Mouse (Mus musculus) spleen, postnatal 10 days (tissue): ENCODE measurements around the gene Fmnl2.

Experiments used
- DNase-seq, 2 experiments: peaks; one replicate each; pipeline ENCODE4 v3.0.0; 2021 to 2022; ENCODE audit warnings: low spot score in 2 of 2

Gene Fmnl2

DNA sequence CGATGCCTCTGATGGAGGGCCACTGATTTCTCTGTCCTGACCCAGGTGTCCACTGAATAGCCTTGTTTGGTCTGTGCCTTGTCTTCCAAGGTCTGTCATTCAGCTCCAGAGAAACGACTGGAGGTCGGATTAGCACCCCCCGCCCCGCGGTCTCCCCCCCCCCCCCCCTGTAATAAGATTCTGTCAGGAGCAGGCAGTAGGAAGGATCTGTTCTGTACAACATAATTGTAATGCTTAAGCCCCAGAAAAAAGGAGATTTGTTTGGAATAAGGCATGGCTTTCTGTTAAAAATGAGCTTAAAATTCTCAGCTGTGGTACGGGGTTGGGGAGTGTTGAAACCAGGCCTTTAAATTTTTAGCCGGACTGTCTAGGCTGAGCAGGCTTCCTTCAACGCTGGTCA, 181.1 kb downstream of the Fmnl2 start:
- no peak for DNase-seq

- DNase-seq = no peak
Measured at GRCm38 (mm10) chr2:53047031-53047430, 189.4 kb downstream of the Fmnl2 start.

- no peak for DNase-seq
Measured at GRCm38 (mm10) chr2:53047749-53048387, 190.2 kb downstream of the Fmnl2 start.

GRCm38 (mm10) chr2:53050376-53050775, 192.7 kb downstream of the Fmnl2 start:
- DNase-seq = no peak

DNA sequence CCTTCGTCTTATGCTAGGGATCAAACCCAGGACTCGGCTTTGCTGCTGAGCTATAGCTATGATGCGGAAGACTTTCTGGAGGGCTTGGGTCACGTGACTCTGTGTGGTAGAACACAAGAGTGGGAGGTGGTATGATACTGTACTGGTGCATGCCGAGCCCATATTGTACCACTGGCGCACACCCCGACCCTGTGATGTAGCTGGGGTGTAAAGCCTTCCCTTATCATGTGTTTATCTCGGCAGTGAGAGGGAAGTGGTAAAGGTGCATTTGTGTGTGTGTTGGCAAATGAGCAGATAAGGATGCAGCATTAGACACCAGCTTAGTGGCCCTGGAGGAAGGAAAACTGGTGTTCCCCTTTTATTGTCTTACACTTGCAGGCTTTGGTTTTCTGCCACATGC, 193.8 kb downstream of the Fmnl2 start:
- DNase-seq = no peak

GRCm38 (mm10) chr2:53053714-53054113, 196.1 kb downstream of the Fmnl2 start:
- no peak for DNase-seq

- DNase-seq = no peak
Measured at GRCm38 (mm10) chr2:53056556-53056955, 198.9 kb downstream of the Fmnl2 start.

GRCm38 (mm10) chr2:53057291-53057690, 199.6 kb downstream of the Fmnl2 start:
- DNase-seq = no peak

DNA sequence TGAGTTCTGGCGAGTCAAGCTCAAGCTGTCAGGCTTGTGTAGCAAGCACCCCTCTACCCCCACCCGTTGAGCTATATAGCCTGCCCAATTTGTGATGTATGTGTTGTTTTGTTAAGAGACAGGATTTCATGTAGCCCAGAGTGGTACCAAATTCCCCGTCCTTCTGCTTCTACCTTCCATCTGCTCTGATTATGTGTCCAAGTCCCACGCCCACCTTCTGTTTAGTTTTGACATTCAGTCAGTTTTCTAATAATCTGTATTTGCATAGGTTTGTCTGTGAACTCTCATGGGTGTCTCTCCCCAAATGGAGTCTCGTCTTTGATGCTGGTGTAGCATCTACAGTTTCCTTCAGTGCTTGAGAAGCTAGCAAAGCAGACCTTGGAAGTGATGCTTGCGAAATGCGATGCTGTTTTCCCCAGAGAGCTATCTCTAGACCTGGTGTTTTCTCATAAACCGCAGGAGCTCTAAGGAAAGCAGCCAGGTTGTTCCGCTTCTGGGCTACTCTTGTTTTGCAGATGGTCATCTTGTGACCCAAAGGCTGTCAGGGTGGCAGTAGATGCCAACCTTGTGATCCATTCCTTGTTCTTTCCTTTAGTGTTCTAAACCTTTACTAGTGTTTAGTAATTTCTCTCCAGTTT, 203.8 kb downstream of the Fmnl2 start:
- DNase-seq = no peak

- DNase-seq = no peak
Measured at GRCm38 (mm10) chr2:53066973-53067372, 209.3 kb downstream of the Fmnl2 start.

DNA sequence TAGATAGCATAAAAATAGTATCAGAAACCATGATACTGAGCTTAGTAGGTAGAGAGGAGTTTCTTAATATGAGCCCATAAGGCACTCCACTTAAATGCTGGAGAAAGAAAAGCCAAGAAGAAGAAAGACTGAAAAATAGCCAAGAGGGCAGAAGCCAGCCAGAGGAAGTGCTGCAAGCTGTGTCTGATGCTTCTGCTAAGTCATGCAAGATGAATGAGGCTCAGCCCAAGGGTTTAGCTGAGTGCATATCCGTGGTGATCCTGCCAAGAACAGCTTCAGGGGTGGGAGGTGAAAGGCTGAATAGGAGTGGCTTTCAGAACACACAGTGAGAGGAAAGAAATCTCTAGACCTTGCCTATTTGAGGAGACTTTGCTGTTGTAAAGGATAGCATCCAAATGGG, 212.9 kb downstream of the Fmnl2 start:
- DNase-seq = peak in 1 of 2 experiments; percentile 14

DNA sequence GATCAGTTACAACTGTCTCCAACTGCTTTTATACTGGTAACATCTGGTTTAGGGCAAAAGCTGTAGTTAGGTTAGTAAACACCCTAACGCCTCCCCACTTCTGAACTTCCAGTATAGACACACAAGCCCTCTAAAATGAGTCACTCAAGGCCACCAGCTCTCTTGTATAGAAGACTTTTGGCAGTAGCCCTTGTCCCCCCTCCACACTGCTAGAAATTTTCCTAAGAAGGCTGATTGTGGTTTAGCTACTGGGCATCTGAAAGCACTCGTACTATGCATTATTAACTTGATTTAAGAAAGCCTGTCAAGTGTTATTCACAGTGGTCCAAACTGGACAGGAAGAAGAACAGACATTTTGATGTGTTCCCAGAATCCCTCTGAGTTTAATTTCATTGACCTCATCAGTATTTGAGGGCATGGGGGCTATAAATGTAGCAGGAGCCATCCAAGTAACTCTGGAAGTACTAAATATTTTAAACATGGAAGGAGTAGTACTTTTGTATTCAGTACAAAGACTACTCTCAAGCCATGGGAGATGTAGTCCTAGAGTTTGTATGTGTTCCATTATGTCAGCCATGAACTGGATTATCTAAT, 222.1 kb downstream of the Fmnl2 start:
- no peak for DNase-seq

GRCm38 (mm10) chr2:53082045-53082444, 224.4 kb downstream of the Fmnl2 start:
- no peak for DNase-seq

GRCm38 (mm10) chr2:53082501-53082900, 224.8 kb downstream of the Fmnl2 start:
- DNase-seq = no peak

DNA sequence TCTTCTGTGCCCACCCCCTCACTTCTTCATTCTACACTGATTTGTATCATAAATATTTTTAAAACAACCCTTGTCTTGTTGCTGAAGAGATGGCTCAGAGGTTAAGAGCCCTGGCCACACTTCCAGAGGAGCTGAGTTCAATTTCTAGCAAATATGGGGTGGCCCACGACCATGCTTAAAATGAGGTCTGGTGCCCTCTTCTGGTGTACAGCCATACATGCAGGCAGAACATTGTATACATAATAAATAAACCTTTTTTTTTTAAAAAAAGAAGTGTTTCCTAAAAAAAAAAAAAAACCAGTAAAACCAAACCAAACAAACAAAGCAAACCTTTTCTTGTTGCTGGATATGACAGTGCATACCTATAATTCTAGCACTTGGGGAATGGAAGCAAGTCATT, 225.6 kb downstream of the Fmnl2 start:
- DNase-seq = no peak

GRCm38 (mm10) chr2:53085617-53086202, 228.1 kb downstream of the Fmnl2 start:
- peak in 1 of 2 experiments; percentile 55 for DNase-seq

DNA sequence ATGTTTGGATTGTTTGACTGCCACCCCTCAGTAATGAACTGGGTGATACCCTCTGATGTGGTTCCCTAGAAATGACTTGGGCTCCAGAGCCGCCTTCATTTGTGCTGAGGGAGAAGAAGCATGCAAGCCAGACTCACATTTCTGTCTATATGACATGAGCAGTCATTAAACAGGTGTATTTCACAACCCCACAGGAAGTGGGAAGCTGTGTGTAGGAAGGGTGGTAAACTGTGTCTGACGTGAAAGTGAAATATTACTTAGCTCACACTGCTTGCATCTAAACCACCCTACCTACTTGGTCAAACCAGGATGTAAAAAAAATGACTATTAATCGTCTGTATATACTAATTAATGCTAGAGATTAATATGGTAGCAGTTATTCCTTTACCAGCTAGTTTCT, 231.1 kb downstream of the Fmnl2 start:
- no peak for DNase-seq

DNA sequence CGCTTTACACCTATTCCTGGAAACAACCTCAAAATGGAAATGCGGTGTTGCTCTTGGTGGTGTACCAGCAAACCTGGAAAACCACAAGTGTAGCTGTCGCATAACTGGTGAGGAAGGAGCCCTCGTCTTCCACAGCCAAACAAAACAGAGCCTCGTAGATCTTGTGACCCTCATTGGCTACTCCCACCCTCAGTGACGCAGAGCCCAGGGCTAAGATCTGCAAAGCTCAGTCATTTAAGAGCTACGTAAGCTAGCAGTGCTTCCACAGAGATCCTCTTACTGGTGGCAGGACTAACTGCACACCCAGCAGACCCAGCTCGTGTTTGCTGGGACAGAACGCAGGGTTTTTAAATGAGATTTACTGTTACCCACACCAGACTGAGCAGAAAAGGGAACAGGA, 237.4 kb downstream of the Fmnl2 start:
- DNase-seq = no peak

- no peak for DNase-seq
Measured at GRCm38 (mm10) chr2:53095489-53095888, 237.8 kb downstream of the Fmnl2 start.

- DNase-seq = no peak
Measured at GRCm38 (mm10) chr2:53100093-53100492, 242.4 kb downstream of the Fmnl2 start.

DNA sequence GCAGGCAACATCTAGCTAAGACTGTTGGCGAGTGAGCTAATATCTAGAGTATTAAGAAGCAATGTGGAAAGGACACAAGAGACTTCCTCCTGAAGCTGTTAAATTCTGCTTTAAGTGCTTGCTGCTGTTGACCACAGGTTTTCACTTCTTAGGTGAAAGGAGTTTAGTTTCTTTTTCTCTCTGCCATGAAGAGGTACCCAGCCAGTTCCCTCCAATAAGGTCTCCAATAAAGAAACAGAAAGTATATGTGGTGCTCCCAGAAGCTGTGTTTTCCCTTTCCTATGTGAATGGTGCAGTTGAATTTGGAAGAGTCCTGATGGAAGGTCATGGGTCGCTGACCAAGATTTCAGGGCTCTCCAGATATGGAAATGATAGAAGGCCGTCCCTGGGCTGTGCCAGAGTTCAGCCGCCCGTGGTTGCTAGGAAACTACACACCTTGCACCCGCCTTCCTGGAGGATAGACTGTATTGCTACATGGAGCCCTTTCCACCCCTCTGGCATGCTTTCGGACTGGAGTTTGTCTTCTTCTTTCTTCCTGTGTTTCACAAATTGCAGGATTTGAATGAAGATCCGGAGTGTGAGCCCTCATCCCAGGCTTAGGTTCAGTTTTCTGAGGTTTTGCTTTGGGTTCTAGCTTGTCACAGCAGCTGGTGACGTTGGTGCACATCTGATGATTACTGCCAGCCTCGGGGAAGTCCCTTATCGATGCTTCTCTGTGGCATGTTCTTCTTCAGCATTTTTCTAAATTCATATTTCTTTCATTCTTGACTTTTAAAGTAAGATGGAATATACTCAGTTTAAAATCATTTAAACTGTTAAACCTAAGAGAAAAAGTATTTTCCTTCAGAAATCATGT, 244.5 kb downstream of the Fmnl2 start:
- no peak for DNase-seq

DNA sequence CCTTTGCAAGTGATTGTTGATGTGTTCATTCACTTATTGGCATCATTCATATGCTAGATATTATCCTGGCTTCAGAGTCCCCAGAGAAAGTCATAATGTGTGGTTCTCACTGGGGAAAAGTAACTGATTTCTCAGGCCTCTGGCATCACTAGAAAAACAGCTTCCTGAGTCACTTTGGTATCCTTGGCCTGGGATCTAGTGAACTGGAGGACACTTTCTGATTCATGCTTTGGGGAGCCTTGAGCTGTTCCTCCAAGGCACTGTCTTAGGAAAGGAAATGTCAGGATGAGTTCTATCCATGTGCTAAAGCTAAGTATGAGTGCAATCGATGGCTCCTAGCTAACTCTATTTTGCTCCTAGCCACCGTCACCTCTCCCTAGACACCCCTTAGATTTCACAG, 245.2 kb downstream of the Fmnl2 start:
- DNase-seq = no peak
